Mouse (Mus musculus): ENCODE results near the gene Macrod2. TPM values are rescaled to one million over a fixed set of nuclear protein-coding genes. Genes with fewer than 3 reads are reported as not detected.
A peak's percentile ranks its signal among the peaks of the same experiment; 100 is the strongest.

The Macrod2 gene
- polyA plus RNA-seq, 1 experiment from 2014 or later = 22.7 TPM

DNA sequence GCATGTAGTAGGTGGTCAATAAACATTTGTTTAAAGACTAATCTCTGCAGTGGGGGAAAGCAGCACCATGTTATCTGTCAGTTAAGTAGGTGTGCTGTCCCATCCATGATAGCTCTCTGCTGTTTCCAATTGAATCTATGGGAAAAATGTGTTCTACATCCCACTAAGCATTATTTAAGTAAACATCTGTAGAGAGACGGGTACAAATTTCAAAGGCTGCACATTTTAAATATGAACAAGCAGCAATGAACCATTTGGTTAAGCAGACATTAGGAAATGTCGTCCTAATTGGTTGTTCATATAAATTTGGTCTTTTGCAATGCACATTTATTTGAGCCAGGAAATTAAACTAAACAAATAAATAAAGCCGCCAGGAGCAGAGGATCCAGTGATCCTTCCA is 1277.7 kb downstream of the Macrod2 start:
- Histone ChIP-seq H3K4me3 (ENCODE audit: low read depth, low read length) (no peak overlapping the region), H3K4me2 (replicated peaks; ENCODE audit: low read depth, low read length) (no peak overlapping the region), H3K27ac (ENCODE audit: low read length) (no peak overlapping the region), H3K9ac (replicated peaks; ENCODE audit: low read depth) (no peak overlapping the region), H3K27me3 (replicated peaks; ENCODE audit: insufficient read depth, low read length) (no peaks in the 10 kb centered on the region), H3K4me1 (ENCODE audit: insufficient read depth, low read depth, low read length) (no peaks in the 10 kb centered on the region), H3K9me3 (ENCODE audit: low read length) (no peaks in the 10 kb centered on the region), H3K36me3 (ENCODE audit: insufficient read depth, low read length) (no peaks in the 10 kb centered on the region)
- ATAC-seq (no peak), DNase-seq (ENCODE audit: low spot score) (peak; percentile 51)
- 58% methylated on average over 3 of the region's 3 CpGs for WGBS
- TF ChIP-seq EP300 (IDR thresholded peaks at IDR 0.05) (no peak), CTCF (IDR thresholded peaks at IDR 0.05) (no peak)

DNA sequence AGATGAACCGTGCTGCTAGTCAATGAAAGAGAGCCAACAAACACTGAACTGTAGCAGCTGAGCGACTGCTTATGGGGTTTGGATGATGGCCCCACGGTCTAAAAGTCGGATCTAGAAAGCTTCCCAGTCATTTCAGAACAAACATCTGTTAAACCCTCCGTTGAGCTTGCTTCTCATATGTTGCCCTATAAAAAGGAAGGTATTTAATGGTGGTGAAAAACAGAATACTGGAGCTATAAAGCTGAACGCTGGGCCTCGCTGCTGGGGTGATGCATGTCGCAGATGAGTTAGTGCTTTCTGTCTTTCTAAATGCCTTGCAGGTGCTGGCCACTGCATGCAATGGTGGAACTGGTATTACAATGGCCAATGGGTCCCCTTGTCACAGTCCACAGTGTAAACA is 1278.3 kb downstream of the Macrod2 start:
- no peak overlapping the region for H3K27ac ChIP-seq (ENCODE audit: low read length)

DNA sequence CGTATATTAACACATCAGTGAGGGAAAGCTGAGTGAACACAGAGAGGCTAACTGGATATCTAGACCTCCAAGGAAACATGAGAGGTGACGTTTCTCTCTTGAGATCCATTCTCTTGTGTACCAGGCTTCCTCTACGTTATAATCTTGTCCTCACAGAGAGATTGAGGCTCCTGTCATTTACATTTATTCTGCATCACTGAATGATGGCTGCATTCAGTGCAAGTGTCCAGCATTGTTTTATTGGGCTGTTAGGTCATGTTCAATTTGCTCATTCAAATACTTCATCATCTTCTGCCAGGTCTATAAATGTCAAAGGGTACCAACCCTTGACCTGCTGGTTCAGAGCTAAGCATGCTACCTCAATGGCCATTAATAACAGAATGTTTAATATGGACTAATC is 1302.4 kb downstream of the Macrod2 start:
- no peaks in the 10 kb centered on the region for H3K27me3 ChIP-seq (replicated peaks; ENCODE audit: insufficient read depth, low read length)
- no peaks in the 10 kb centered on the region for H3K9me3 ChIP-seq (ENCODE audit: low read length)
- 84% methylated on average over 3 of the region's 3 CpGs for WGBS

More for the DNA sequence above, 1278.3 kb downstream of the Macrod2 start:
- ATAC-seq (no peak), DNase-seq (ENCODE audit: low spot score) (no peak)
- H3K9me3 ChIP-seq (ENCODE audit: low read length) = no peaks in the 10 kb centered on the region
- WGBS = 67% methylated on average over 8 of the region's 8 CpGs
- no peaks in the 10 kb centered on the region for H3K36me3 ChIP-seq (ENCODE audit: insufficient read depth, low read length)
- H3K27me3 ChIP-seq (replicated peaks; ENCODE audit: insufficient read depth, low read length) = no peaks in the 10 kb centered on the region
- TF ChIP-seq EP300 (IDR thresholded peaks at IDR 0.05) = no peak
- TF ChIP-seq CTCF (IDR thresholded peaks at IDR 0.05) = no peak
- no peak overlapping the region for H3K9ac ChIP-seq (replicated peaks; ENCODE audit: low read depth)
- no peaks in the 10 kb centered on the region for H3K4me1 ChIP-seq (ENCODE audit: insufficient read depth, low read depth, low read length)
- no peak overlapping the region for H3K4me2 ChIP-seq (replicated peaks; ENCODE audit: low read depth, low read length)
- no peak overlapping the region for H3K4me3 ChIP-seq (ENCODE audit: low read depth, low read length)

DNA sequence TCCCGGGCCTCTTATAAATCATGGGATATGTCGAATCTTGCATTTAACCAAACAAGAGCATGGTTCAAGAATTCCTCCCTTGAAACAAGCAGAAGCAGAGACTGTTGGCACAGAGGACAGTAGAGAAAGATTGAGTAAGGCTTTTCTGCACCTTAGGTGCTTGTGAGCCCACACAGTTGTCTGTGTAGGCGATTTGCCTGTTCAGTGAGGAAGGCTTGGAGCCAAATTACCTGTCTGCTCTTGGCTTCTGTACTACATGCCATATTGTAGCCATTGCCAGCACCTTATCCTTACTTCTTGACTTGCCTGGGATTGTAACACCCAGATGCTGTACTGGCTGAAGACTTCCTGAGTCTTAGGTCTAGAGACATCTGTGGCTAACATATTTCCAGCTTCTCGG is 1303.2 kb downstream of the Macrod2 start:
- H3K36me3 ChIP-seq (ENCODE audit: insufficient read depth, low read length) = no peaks in the 10 kb centered on the region
- H3K4me3 ChIP-seq (ENCODE audit: low read depth, low read length) = no peak overlapping the region
- no peak overlapping the region for H3K9ac ChIP-seq (replicated peaks; ENCODE audit: low read depth)
- no peak for TF ChIP-seq EP300 (IDR thresholded peaks at IDR 0.05)
- TF ChIP-seq CTCF (IDR thresholded peaks at IDR 0.05) = no peak
- no peak overlapping the region for H3K27ac ChIP-seq (ENCODE audit: low read length)
- no peaks in the 10 kb centered on the region for H3K4me1 ChIP-seq (ENCODE audit: insufficient read depth, low read depth, low read length)
- no peaks in the 10 kb centered on the region for H3K27me3 ChIP-seq (replicated peaks; ENCODE audit: insufficient read depth, low read length)
- ATAC-seq (no peak), DNase-seq (ENCODE audit: low spot score) (no peak)
- no peaks in the 10 kb centered on the region for H3K9me3 ChIP-seq (ENCODE audit: low read length)
- H3K4me2 ChIP-seq (replicated peaks; ENCODE audit: low read depth, low read length) = no peak overlapping the region
- 39% methylated on average over 4 of the region's 4 CpGs for WGBS

More for the DNA sequence above, 1302.4 kb downstream of the Macrod2 start:
- TF ChIP-seq CTCF (IDR thresholded peaks at IDR 0.05) (no peak), EP300 (IDR thresholded peaks at IDR 0.05) (no peak)
- DNase-seq (ENCODE audit: low spot score) = no peak
- H3K9ac ChIP-seq (replicated peaks; ENCODE audit: low read depth) = no peak overlapping the region
- H3K4me1 ChIP-seq (ENCODE audit: insufficient read depth, low read depth, low read length) = no peaks in the 10 kb centered on the region
- H3K4me2 ChIP-seq (replicated peaks; ENCODE audit: low read depth, low read length) = no peak overlapping the region
- no peaks in the 10 kb centered on the region for H3K36me3 ChIP-seq (ENCODE audit: insufficient read depth, low read length)
- ATAC-seq = no peak
- no peak overlapping the region for H3K4me3 ChIP-seq (ENCODE audit: low read depth, low read length)
- H3K27ac ChIP-seq (ENCODE audit: low read length) = no peak overlapping the region

DNA sequence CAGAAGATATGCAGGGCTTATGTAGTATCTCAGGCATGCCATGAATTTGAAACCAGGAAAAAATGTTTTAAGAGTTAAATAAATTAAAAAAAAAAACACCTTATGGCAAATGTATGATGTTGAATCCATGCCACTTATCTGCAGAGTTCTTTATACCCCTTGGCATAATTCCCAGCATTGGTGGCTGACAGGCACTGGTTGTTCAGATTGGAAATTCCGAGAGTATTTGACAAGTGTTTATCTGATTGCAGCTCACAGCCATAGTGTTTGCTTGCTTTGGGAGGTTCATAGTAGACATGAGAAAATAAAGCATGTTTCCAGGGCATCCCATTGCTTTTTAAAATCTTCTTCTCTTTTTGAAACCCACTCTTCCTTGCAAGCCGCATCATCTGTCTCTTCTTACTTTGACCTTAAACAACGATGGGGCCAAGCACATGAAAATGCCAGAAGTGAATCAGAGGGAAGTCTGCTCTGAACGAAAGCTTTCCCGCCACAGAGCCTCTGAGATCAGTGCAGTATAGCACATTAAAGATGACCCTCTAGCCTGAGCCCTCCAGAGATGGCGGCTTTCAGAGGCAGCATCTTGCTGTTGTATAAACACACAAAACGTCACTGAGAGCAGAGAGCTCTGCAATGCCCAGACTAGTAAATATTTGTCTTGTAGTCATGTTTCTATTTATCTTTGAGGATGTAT is 1305.8 kb downstream of the Macrod2 start:
- no peak for DNase-seq (ENCODE audit: low spot score)
- Histone ChIP-seq H3K4me1 (ENCODE audit: insufficient read depth, low read depth, low read length) (no peaks in the 10 kb centered on the region), H3K4me2 (replicated peaks; ENCODE audit: low read depth, low read length) (no peak overlapping the region), H3K27ac (ENCODE audit: low read length) (no peak overlapping the region), H3K9me3 (ENCODE audit: low read length) (no peaks in the 10 kb centered on the region), H3K9ac (replicated peaks; ENCODE audit: low read depth) (no peak overlapping the region), H3K36me3 (ENCODE audit: insufficient read depth, low read length) (no peaks in the 10 kb centered on the region), H3K27me3 (replicated peaks; ENCODE audit: insufficient read depth, low read length) (no peaks in the 10 kb centered on the region), H3K4me3 (ENCODE audit: low read depth, low read length) (no peak overlapping the region)
- no peak for ATAC-seq
- TF ChIP-seq CTCF (IDR thresholded peaks at IDR 0.05) (no peak), EP300 (IDR thresholded peaks at IDR 0.05) (no peak)
- 9% methylated on average over 7 of the region's 7 CpGs for WGBS

DNA sequence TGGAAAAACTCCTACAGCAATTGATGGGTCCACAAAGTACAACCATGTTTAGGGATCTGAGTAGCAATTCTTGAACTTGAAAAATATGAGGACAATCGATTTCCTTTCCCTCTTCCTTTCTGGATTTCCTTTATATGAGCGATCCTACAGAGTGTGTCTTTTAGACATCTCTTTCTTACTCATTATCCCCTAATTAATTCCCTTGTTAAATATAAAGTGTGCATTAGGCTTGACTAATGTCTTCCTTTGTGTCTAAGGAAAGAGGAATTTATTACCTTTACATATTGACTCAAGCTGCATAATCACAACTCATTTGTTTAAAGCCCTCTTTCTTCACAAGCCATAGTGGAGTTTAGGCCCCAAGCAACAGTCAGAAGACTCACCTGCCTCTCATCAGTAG is 1316.7 kb downstream of the Macrod2 start:
- Histone ChIP-seq H3K4me1 (ENCODE audit: insufficient read depth, low read depth, low read length) (no peaks in the 10 kb centered on the region), H3K9ac (replicated peaks; ENCODE audit: low read depth) (no peak overlapping the region), H3K4me3 (ENCODE audit: low read depth, low read length) (no peak overlapping the region), H3K36me3 (ENCODE audit: insufficient read depth, low read length) (no peaks in the 10 kb centered on the region), H3K4me2 (replicated peaks; ENCODE audit: low read depth, low read length) (no peak overlapping the region), H3K27ac (ENCODE audit: low read length) (no peak overlapping the region), H3K27me3 (replicated peaks; ENCODE audit: insufficient read depth, low read length) (no peaks in the 10 kb centered on the region), H3K9me3 (ENCODE audit: low read length) (no peaks in the 10 kb centered on the region)
- DNase-seq (ENCODE audit: low spot score) (no peak), ATAC-seq (no peak)
- TF ChIP-seq EP300 (IDR thresholded peaks at IDR 0.05) = no peak
- TF ChIP-seq CTCF (IDR thresholded peaks at IDR 0.05) = no peak
- 86% methylated on average over 2 of the region's 2 CpGs for WGBS

Measured in lung, postnatal 0 days (tissue).